Mouse (Mus musculus): ENCODE data around the gene Acp7.

Gene Acp7

DNA sequence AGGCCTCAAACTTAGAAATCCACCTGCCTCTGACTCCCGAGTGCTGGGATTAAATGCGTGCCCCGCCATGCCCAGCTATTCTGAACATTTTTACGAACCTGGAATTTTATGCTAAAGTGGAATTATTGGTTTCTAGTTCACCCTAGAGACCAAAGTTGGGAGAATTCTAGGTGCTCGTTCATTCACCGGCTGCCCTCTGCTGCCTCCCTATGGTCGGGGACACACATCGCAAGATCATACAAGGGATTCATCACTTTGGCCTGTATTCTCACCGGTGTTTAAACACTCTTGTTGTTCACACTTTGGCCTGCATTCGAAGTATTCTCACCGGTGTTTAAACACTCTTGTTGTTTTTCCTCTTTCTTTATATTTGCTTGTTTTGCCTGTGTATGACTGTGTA lies 30.1 kb downstream of the Acp7 start:
- DNase-seq (ENCODE audit: low spot score), result no peak

DNA sequence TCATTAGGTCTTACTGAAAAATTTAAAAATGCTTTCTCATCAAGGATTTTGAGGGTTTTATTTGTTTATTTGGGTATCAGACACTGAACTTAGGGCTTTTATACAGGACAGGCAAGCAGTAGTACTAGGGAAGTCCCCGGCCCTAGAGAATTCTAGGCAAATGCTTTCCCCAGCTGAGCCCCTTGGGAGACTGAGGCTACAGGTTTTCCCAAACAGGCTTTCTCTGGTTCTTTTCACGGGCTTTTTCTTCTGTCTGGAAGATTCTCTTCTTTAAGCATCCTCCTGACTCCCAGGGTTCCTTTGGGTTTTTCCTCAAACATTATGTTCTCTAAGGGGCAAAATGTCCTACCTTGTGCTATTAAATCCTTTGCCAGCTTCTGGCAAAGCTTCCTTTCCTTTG lies 32.2 kb downstream of the Acp7 start:
- DNase-seq (ENCODE audit: low spot score), result no peak

DNA sequence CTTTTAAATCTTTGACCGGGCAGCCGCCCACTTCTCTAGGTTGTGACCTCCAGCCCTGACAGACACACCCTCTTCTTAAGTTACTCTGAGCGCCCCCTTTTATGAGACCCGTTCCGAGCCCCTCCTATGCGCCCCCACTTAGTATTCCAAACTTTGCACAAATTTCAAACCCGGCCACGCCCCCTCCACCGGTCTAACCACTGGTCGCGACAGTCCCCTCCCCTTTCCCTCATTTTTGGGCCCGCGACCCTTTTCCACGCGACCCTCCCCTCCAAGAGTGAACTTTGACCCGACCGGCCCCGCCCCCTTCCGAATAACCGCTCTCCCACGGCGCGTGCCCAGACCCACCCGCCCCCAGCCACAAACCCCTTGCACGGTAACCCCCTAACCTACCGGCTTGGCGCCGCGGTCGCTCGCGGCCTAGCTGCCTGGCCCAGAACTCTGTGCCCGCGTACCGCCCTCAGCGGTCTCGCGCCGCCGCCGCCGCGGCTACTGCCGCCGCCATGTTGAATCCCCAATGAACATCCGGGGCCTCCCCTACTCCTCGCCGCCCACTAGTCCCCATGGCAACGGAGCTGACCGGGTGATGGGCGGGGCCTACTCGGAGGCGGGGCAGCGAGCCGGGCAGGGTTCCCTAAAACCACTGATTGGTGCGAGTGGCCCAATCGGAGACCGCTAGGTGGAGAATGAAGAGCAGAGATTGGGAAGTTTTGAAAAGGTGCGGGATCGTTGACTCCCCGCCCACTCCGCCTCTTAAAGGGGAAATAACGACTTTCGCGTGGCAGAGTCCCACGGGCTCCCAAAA lies 33.3 kb downstream of the Acp7 start, which contains the start of the genes Samd4b and Pak4:
TSS of gene Samd4b (minus strand) at position 503 of the 805 bp plus-strand sequence.
TSS of gene Pak4 (minus strand) at position 544 of the 805 bp plus-strand sequence.
- DNase-seq (ENCODE audit: low spot score), result peak; percentile 98

DNA sequence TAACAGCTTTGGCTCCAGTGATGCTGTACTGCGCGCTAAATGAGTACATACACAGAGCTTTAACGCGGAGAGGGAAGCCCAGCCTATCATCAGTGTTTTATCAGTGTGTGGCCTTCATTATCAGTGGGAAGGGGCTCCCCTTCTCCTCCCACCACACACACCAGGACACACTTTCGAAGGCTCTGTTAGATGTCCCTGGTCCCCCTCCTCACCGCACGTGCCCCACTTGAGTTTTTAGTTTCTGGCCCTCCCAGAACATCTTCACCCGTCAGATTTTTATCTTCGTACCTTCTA lies 33.9 kb downstream of the Acp7 start:
- no peak for DNase-seq (ENCODE audit: low spot score)

DNA sequence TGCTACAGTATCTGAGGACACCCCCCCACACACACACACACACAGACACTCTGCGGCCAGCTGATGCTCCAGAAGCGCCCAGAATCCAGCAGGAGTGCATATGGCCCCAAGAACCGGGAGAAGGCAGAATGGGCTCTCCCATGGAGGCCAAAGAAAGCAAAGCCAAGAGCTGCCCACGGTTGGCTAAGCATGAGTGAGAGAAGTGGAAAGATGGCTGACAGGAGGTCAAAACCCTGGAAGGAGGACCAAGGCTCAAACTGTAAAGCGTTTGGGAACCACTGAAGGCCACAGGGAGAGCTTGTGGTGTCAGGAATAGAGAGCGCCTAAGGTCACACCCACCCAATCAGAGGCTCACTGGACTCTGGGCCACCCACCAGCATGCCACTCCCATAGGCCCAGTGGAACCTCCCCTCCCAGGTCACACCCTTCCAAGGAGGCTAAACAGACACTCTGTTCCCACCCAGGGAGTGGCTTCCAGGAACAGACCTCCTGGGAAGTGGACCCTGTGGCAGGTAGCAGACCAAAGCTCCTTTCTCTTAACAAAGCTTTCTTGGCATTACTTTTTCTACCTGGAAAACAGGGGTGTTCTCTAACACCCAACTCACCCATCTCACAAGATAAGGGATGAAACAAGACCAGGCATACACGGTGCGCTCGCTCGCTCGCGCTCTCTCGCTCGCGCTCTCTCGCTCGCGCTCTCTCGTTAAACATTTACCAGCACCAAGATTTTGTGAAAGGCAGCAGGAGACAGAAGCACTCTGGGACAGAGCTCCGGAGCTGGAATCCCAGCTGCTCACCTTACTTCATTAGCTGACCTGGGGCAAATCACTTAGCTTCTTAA lies 34.5 kb downstream of the Acp7 start:
- DNase-seq (ENCODE audit: low spot score), result no peak

DNA sequence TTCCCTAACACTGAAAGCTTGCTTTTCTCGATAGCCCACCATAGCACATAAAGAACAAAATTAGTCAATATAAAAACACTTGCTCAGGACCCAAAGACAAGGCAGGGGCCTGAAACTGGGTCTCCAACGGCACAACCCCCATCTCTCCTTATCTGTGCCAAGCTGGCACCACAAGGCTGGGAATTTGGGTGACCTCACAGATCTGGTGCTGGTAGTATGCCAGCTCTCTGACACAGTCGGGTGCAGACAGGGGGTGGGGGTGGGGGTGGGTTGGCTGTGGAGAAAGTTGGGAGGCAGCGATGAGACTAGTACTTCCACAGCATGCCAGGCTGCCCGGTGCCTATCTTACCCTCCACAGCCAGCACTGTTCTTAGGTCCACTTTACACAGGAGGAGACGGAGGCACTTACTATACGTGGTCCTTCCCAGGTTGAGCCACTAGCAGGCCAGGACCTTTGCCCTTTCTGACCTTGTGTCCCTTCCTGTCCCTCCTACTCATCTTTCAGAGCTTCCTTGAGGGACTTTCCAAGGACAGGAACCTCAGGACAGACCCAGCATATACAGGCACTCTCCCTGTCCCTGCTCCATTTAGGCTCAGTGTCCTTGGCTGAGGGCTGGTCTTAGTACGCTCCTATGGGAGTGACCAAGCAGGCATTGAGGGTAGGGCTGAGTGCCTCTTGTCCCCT lies 35.2 kb downstream of the Acp7 start:
- DNase-seq (ENCODE audit: low spot score), result no peak

DNA sequence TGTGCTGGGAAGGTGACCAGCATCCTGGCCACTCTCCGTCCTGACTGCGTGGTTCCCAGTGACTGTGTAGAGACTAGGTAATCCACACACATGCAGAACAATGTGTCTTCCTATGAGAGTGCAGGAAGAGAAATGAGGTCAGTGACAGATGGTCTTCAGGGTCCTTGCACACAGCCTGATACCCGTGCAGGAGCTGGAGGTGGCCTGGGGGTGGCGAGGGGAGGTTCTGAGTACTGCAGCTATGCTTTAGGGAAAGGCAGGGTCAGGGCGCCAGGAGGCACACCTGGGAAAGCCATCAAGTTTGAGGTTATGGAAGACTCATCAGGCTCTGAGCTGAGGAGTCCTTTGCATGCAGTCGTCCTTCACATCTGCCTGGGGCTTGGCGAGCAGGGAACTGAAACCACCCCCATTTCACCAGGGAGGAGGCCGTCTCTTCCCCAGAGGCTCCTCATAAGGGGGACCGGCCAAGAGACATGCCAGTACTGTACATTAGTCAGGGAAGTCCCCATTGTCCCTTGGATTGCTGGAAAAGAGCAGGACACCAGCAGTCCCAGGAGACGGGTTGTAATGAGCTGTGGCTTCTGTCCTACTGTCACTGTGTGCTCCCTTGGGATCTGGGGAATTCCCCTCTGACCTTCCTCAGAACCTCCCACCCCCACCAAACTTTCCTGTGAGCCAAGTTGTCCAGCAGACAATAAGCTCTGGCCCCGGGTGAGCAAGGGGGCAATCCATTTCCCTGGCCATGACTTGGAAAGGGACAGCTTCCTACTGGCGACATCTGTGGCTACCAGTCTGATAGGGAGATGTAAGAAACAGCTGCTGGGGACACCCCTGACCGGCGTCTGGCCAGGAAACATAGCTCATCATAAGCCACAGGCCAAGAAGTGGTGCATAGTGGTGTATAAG lies 37.7 kb downstream of the Acp7 start:
- no peak for DNase-seq (ENCODE audit: low spot score)

DNA sequence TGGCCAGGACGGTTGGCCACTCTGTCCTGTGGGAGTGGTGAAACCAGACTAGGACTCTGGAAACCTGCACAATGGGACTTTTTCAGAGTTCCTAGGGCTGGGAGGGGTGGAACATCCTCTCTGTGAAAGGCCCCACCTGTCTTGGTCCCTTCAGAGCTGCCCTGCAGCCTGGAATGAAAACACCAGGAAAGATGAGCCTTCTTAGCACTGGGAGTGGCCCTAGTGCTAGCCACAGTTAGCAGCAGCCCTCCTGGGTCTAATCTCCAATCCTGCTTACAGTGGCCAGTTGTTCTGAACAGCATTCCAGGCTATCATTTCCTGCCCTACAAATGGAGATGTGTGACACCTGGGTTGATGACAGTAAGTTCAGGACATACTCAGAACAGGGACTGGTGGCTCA lies 39.3 kb downstream of the Acp7 start:
- DNase-seq (ENCODE audit: low spot score), result no peak

DNA sequence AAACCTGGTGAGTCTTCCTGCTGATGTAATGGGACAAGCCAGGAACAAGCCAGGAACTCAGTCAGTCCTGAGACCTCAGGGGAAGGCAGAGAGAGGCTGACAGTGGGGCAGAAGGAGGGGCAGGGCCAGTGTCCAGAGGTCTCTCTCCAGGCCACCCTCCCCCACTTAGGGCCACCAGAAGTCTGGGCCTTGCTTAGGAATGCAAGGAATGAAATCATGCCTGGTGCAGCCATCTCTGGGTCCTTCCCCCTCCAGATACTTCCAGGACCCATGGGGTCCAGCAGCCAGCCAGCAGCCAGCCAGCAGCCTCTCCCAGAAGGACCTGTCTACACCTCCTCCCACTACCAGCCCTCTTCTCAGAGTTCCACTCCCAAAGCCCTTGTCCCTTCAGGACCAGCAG lies 43.5 kb downstream of the Acp7 start:
- DNase-seq (ENCODE audit: low spot score), result no peak

DNA sequence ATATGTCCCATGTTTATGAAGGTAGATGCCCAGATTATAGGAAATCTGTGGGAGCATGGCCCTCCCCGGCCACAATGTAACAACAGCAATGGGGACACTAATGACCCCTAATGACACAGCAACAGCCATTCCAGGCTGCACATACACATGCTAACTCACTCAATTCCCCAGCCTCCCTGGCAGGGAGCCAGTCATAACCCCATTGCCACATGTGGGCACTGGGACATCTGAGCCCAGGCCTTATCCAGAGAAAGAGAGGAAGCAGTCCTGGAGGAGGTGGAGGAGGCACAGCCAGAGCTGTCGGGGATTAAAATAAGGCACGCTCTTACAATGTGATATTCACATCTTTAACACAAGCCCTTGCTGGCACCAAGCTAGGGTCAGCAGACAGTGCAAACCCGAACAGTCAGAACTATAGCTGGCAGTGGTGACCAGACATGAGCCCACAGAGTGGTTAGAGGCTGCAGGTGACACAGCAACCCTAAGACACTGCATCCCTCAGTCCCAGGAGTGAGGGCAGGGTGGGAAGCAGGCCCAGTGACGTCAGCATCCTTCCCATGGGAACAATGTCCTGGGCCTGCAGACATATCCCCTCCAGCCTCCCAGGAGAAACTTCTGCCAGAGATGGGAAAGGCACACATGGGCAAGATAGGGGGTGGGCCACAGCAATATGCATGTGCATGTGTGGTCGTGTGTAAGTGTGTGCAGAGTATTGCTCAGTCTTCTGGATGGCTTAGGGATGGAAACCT lies 44.3 kb downstream of the Acp7 start:
- no peak for DNase-seq (ENCODE audit: low spot score)

DNA sequence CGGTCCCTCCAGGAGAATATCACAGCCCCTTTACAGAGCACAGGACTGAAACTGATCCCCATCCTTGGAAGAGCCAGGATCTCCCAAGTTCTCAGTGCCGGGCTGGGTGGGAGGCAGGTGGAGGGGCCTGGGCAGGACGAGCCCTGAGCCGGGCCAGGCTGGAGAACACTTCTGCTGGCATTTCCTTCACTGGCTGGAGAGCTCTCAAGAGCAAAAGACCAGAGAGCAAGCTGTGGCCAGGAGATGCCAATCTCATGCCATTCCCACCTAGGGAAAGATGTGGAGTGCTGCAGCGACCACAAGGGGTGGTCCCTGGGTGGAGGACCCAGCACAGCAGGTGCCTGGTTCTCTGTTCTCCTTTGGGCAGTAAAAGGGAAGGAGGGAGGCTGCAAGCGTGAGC lies 46.1 kb downstream of the Acp7 start:
- DNase-seq (ENCODE audit: low spot score), result no peak

DNA sequence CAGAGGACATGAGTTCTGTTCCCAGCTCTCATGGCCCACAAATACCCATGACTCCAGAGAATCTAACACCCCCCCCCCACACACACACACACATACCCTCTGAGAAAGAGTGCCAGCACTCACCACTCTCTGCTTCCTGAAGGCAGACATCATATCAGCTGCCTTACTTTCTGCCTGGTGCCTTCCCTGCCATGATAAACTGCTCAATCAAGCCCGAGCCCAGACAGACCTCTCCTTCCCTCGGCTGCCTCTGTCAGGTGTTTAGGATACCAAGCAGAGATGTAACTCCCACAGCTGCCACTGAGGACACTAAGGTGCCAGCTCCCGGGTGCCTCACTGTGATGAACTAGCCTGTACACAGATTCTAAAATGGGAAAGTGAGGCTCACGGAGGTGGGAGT lies 46.7 kb downstream of the Acp7 start:
- no peak for DNase-seq (ENCODE audit: low spot score)

DNA sequence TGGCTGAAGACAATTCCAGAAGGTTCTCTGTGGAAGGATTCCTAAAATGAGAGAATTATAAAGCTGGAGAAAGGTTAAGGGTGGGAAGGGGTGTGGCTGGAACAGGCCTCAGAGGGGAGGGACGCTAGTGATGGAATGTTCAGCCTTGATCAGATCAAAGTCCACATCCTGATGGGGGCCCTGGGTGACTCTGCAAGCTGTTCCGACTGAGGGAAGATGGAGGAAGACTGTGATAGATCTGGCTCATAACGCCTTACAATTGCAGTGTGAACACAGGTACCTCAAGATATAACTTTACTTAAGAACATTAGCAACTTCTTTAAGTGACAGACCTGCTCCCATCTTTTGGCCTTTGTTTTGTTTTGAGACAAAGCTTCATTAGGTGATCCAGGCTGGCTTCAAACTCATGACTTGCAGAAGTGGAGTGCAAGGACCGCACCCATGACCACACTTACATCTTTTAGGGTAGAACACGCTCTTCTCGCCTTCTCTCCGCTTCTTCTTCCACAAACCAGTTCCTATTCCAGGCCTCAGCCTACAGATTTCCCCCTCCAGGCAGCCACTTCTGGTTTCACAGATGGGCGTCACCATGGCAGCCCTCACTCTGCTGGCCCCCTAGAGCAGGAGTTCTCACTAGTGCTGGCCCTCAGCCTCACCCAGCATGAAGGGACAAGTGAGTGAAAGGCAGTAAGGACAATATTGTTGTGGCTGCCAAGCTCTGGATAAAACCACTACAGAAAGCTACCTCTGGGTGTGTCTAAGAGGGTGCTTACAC lies 47.4 kb downstream of the Acp7 start:
- DNase-seq (ENCODE audit: low spot score), result no peak

DNA sequence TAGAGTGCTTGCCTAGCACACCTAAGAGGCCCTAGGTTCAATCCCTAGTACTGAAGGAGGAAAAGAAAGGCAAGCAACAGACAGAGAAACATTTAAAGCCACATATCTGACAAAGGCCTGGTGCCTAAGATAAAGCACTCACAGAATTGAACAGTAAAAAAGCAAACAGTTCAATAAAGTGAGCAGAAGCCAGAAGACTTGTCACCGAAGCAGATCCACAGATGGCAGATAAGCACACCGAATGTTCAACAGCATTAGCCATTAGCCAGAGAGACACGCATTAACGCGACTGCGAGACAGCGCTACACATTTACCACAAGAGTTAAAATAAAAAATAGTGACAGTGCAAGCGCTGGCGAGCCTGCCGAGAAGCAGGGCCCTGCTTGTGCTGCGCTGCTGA lies 48.3 kb downstream of the Acp7 start:
- no peak for DNase-seq (ENCODE audit: low spot score)

DNA sequence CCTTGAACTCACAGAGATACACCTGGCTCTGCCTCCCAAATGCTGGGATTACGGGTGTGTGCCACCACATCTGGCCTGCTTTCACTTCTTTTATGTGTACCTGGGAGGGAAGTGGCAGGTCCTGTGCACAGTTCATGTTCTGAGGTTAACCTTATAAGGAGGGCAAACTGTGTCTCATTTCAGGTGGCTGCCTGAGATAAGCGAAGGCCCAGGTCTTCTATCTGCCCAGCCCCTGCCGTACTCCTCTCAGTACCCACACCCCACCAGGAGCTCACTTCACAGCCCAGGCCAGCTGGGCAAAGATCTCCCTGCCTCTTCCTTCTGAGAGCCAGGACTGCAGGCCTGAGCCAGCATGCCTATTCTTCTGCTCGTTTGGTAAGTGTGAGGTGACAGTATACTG lies 49.4 kb downstream of the Acp7 start:
- DNase-seq (ENCODE audit: low spot score), result no peak

DNA sequence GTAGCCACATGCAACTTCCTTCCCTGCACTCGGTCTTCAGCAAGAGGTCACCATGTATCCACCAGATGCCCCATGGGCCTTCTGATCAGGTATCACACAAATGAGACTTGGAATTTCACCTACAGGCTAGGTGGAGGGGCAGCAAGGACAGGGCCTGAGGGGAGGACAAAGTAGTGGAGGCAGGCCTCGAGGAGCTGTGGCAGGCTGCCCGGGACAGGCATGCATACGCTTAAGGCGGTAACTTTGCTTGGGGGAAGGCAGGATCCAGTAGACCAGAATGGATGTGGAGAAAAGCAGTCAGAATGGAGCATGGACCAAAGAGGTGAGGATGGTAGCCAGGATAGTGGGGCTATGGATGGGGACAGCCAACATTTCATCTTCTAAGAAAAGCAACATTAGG lies 51.3 kb downstream of the Acp7 start:
- DNase-seq (ENCODE audit: low spot score), result no peak

DNA sequence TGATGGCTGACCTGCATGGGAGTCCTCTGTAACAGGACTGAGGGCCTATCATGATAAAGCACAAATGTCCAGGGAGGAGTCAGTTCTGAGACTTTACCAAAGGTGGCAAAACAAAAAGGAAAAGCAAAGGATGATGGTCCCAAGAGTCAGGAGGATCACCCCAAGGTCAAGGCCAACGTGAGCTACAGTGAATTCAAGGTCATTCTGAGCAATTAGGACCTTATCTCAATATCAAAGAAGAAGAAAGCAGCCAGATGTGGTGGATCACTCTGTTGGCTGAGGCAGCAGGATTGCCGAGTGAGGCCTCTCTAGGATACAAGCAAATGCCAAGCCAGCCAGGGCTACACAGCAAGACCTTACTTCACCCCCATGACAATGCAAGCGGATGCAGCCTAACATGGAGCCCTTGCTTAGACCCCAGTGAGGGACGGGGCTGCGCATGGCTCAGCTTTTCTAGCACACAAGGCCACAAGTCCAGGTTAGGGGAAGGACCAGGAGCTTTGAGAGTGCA lies 52.5 kb downstream of the Acp7 start:
- DNase-seq (ENCODE audit: low spot score), result no peak

DNA sequence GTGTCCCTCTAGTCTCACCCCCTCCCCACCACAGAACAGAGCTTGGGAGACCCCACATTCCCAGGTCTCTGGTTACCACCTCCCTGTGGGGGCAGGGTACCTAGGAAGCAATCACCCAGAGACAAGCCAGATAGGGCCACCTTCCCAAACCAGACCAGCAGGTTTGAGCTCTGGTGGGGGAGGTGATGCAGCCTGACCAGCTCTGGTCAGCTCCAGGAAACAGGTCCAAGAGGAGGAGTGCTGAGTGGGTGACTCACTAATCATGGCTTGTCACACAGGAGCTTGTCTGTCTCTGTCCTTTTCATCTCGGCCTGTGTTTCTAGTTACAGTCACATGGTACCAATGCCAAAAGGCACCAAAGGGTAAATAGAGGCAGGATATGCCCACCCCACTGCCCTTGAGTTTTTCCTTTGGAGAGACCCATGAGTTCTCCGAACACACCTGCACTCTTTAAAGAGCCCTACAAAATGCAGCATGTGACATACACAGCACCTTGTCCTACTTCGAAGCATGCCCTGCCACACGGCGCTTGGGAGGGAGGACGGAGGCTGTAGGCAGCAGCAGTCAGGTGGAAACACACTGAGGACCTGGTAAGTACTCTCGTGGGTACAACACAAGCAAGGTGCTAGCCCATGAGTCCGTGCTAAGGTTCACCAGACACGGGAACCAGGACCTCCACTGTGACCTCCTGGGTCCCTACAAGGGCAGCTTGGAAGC lies 53.1 kb downstream of the Acp7 start:
- no peak for DNase-seq (ENCODE audit: low spot score)

DNA sequence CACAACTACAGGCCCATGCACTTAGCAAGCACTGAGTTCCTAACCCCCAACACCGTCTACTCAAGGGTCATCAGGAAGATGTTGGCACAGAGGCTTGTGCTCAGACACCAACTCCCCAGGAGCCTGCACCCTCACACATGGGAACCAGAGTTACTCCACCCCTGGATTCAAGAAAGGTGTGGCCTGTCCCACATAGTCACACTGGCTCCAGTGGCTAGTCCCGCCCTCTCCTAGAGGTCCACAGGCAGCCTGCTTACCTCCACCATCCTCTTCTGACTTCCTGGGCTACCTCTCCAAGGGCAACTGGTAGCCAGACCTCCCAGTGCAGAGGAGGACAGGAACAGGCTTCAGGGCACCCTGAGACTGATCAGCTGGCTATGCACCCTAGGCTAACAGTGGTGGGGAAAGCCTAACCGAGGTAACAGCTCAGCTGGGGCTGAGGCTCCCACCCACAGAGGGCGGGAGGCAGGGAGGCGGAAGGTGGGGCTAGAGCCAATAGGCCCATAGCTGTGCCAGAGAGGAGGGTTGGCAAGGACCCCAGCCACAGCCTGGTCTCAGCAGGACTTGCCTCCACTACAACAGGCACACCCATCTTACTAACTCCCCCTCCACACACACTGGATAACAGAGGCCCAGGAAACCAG lies 54.7 kb downstream of the Acp7 start:
- DNase-seq (ENCODE audit: low spot score), result no peak
